Mouse (Mus musculus) gastrocnemius, postnatal 4 days (tissue): ENCODE data around the gene Tent5b. TPM values are rescaled to one million over a fixed set of nuclear protein-coding genes. Genes with fewer than 3 reads are reported as not detected.
A peak's percentile ranks its signal among the peaks of the same experiment; 100 is the strongest.
"Not testable (repeated sequence)": the region's sequence is repeated elsewhere in the genome, so short reads cannot be mapped to it uniquely, and the experiment has no call there.

ENCODE experiments used
- DNase-seq, 2 experiments: peaks; one replicate each; pipeline ENCODE4 v3.0.0; 2021 to 2022; ENCODE audit warnings: low spot score in 2 of 2, mixed read lengths in 2 of 2
- total RNA-seq, 2 experiments: library from RNA; stranded (reverse); gene quantifications; 2 replicates each; pipeline ENCODE4 v1.2.3; 2021

The Tent5b gene
- total RNA-seq, 2 experiments from 2014 or later: 0.57 to 0.74 TPM

- peak in 1 of 2 experiments; percentile 55 for DNase-seq
These were observed 17.7 kb downstream of the Tent5b start for GRCm38 (mm10) chr4:133497461-133498159.

GRCm38 (mm10) chr4:133498160-133498724, 18.3 kb downstream of the Tent5b start, which contains the start of gene Trnp1:
TSS of gene Trnp1 (minus strand) at chr4:133498550.
- DNase-seq: peak in 1 of 2 experiments; percentile 73

- DNase-seq: no peak
These were observed 21.6 kb downstream of the Tent5b start for GRCm38 (mm10) chr4:133501514-133501913.

GRCm38 (mm10) chr4:133504300-133504699, 24.4 kb downstream of the Tent5b start:
- no peak for DNase-seq

GRCm38 (mm10) chr4:133504755-133505485, 25.0 kb downstream of the Tent5b start:
- DNase-seq: no peak

- DNase-seq: no peak
These were observed 26.6 kb downstream of the Tent5b start for GRCm38 (mm10) chr4:133506573-133506972.

- DNase-seq: no peak
These were observed 29.1 kb downstream of the Tent5b start for GRCm38 (mm10) chr4:133508990-133509389.

GRCm38 (mm10) chr4:133511050-133511449, 31.1 kb downstream of the Tent5b start:
- no peak for DNase-seq

GRCm38 (mm10) chr4:133512511-133512910, 32.6 kb downstream of the Tent5b start:
- not testable (repeated sequence) for DNase-seq

GRCm38 (mm10) chr4:133512972-133513371, 33.0 kb downstream of the Tent5b start:
- DNase-seq: peak in 1 of 2 experiments; percentile 50

GRCm38 (mm10) chr4:133518601-133519368, 38.9 kb downstream of the Tent5b start, which contains the start of gene Kdf1:
TSS of gene Kdf1 (plus strand) at chr4:133518963.
- no peak for DNase-seq

- DNase-seq: no peak
These were observed 39.4 kb downstream of the Tent5b start for GRCm38 (mm10) chr4:133519369-133519665.

- DNase-seq: no peak
These were observed 41.6 kb downstream of the Tent5b start for GRCm38 (mm10) chr4:133521502-133521901.

GRCm38 (mm10) chr4:133527788-133528187, 47.9 kb downstream of the Tent5b start:
- DNase-seq: no peak

GRCm38 (mm10) chr4:133532777-133533176, 52.8 kb downstream of the Tent5b start:
- DNase-seq: no peak

- DNase-seq: no peak
These were observed 56.1 kb downstream of the Tent5b start for GRCm38 (mm10) chr4:133536081-133536480.

GRCm38 (mm10) chr4:133536652-133537051, 56.7 kb downstream of the Tent5b start:
- DNase-seq: no peak
